Mouse (Mus musculus) monocyte, adult 59 days (primary cell): ENCODE data around the gene Gjc3. TPM values are rescaled to one million over a fixed set of nuclear protein-coding genes. Genes with fewer than 3 reads are reported as not detected.

ENCODE experiments used
- total RNA-seq, 2 experiments: library from RNA; stranded (reverse); gene quantifications; one replicate each; pipeline ENCODE4 v1.2.4; 2023

Gene Gjc3
- total RNA-seq, result not detected

GRCm38 (mm10) chr5:137962945-137963344, at the start of gene Gjc3:
Gene Gjc3 (minus strand): TSS chr5:137963098.

DNA sequence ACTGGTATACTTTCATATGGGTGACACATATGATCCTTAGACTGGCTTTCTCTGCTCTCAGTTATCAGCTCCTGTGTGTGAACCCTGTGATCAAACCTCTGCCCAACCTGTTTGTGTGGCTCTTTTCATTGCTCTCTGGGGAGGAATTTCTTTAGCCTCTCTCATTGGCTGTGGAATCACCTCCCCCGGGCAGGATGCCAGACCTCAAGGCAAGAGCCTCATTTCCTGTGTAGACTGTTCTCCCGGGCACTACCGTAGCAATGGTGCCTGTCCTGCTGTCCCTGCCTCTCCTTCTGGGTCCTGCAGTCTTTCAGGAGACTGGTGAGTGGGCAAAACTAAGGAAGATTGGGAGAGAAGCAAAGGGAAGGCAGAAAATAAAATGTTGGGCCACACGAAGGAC, 18.4 kb upstream of the Gjc3 start, which contains the start of gene Azgp1:
Gene Azgp1, plus strand, starts transcription at position 221 of the 400 bp plus-strand sequence.

DNA sequence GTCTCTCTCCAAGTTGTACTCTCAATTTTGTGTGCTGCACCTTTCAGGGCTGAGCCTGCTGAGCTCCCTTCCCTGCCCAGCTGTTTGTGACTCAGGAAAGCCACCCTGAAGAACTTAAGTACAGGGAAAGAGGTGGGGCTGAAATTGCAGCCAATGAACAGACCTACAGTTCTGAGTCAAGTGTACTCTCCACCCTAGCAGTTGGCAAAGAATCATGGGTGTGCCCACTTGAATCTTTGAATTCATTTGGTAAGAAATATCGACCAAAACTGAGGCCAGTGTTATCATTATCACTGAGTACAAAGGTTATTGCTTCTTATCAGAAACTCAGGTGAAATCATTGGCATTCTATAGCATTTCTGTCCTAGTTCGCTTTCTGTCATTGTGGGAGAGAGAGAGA, 41.4 kb downstream of the Gjc3 start, which contains the start of gene Cyp3a13:
Gene Cyp3a13, minus strand, starts transcription at position 88 of the 400 bp plus-strand sequence.

Other genes starting within 250 kb of the Gjc3 start
- 1 to 10 TPM in 1 of 2 experiments, under 1 TPM in 1; 0.94 to 1.2 TPM for gene Nyap1, start 221.5 kb downstream of the Gjc3 start, total RNA-seq
- gene Tsc22d4, start 217.4 kb downstream of the Gjc3 start, total RNA-seq, result 100 to 1,000 TPM; 192 to 213 TPM
- 10 to 100 TPM; 19.3 to 22.4 TPM for gene Ppp1r35, start 184.2 kb downstream of the Gjc3 start, total RNA-seq
- 10 to 100 TPM; 45.3 to 50.6 TPM for gene Mepce, start 175.4 kb downstream of the Gjc3 start, total RNA-seq
- 1 to 10 TPM; 3.7 to 5.0 TPM for gene Zcwpw1, start 175.3 kb downstream of the Gjc3 start, total RNA-seq
- gene Pilra, start 126.8 kb downstream of the Gjc3 start, total RNA-seq, result 100 to 1,000 TPM; 435 to 464 TPM
- 100 to 1,000 TPM; 320 to 398 TPM for gene Pilrb1, start 105.0 kb downstream of the Gjc3 start, total RNA-seq
- gene Pilrb2, start 91.3 kb downstream of the Gjc3 start, total RNA-seq, result 100 to 1,000 TPM; 304 to 357 TPM
- gene Cyp3a13, start 41.5 kb downstream of the Gjc3 start, total RNA-seq, result not detected
- gene Azgp1, start 18.4 kb upstream of the Gjc3 start, total RNA-seq, result not detected
- gene Smok3a, start 58.2 kb upstream of the Gjc3 start, total RNA-seq, result not detected
- not detected for gene Smok3b, start 58.3 kb upstream of the Gjc3 start, total RNA-seq
- not detected for gene Smok3c, start 90.1 kb upstream of the Gjc3 start, total RNA-seq
- gene Zkscan1, start 122.0 kb upstream of the Gjc3 start, total RNA-seq, result 10 to 100 TPM; 11.2 to 12.3 TPM
- 1 to 10 TPM; 7.0 to 7.9 TPM for gene Zscan21, start 153.8 kb upstream of the Gjc3 start, total RNA-seq
- gene Zfp113, start 192.6 kb upstream of the Gjc3 start, total RNA-seq, result 1 to 10 TPM; 2.5 to 3.6 TPM
- 10 to 100 TPM; 45.2 to 52.4 TPM for gene Cops6, start 198.0 kb upstream of the Gjc3 start, total RNA-seq
- 10 to 100 TPM; 44.6 to 51.6 TPM for gene Ap4m1, start 208.9 kb upstream of the Gjc3 start, total RNA-seq
- 10 to 100 TPM; 22.7 to 24.9 TPM for gene Mcm7, start 209.3 kb upstream of the Gjc3 start, total RNA-seq
- 10 to 100 TPM; 22.3 to 23.2 TPM for gene Taf6, start 224.4 kb upstream of the Gjc3 start, total RNA-seq
- gene Cnpy4, start 224.4 kb upstream of the Gjc3 start, total RNA-seq, result 10 to 100 TPM; 12.7 to 16.3 TPM
- gene Mblac1, start 231.2 kb upstream of the Gjc3 start, total RNA-seq, result 1 to 10 TPM; 3.1 to 4.2 TPM